26 mouse cellular contexts compared by ENCODE assay signal in genomic region chr1:35730309-35730708, GRCm38 (mm10).
A peak's percentile ranks its signal among the peaks of the same experiment; 100 is the strongest.
DNase-seq lines count a peak whose midpoint lies in the region; ATAC-seq lines count a peak whose summit lies in the region.
"Had no signal": no experiment of that assay in that cellular context is flagged by ENCODE, and none has a peak within 500 bp of the region (broad histone marks: within the 10 kb centered on the region; RNA-seq: fewer than 3 reads in every experiment).

No protein-coding gene starts in this region.

- H3K27me3 ChIP-seq in forebrain, embryonic 13.5 days = no peaks in the 10 kb centered on the region
- H3K27me3 ChIP-seq in forebrain, embryonic 10.5 days (ENCODE audit: poor library complexity, severe bottlenecking) = no peaks in the 10 kb centered on the region
- no peaks in the 10 kb centered on the region for H3K27me3 ChIP-seq in forebrain, embryonic 16.5 days (replicated peaks; ENCODE audit: control insufficient read depth, insufficient read depth, low read length)
- H3K27me3 ChIP-seq in forebrain, embryonic 11.5 days (ENCODE audit: control insufficient read depth, insufficient read depth, low read length) = no peaks in the 10 kb centered on the region
- no peaks in the 10 kb centered on the region for H3K27me3 ChIP-seq in limb, embryonic 10.5 days (ENCODE audit: low read depth, poor library complexity, severe bottlenecking)
- H3K27me3 ChIP-seq: CH12.LX; embryonic facial prominence, embryonic 13.5 days; embryonic facial prominence, embryonic 15.5 days; Patski had no signal

- intact Hi-C loops in heart, postnatal 14 days (cut with DNase I) = no loop called here

- no peak overlapping the region for H3K27ac ChIP-seq in forebrain, embryonic 13.5 days
- no peak overlapping the region for H3K27ac ChIP-seq in forebrain, embryonic 10.5 days
- H3K27ac ChIP-seq in forebrain, embryonic 16.5 days (ENCODE audit: low read length) = no peak overlapping the region
- H3K27ac ChIP-seq in forebrain, embryonic 11.5 days (ENCODE audit: low read depth, low read length) = no peak overlapping the region
- no peak overlapping the region for H3K27ac ChIP-seq in limb, embryonic 10.5 days
- H3K27ac ChIP-seq: embryonic facial prominence, embryonic 13.5 days; embryonic facial prominence, embryonic 15.5 days had no signal

- no peak overlapping the region for H3K4me3 ChIP-seq in forebrain, embryonic 13.5 days
- no peak overlapping the region for H3K4me3 ChIP-seq in forebrain, embryonic 10.5 days
- no peak overlapping the region for H3K4me3 ChIP-seq in forebrain, embryonic 16.5 days (replicated peaks; ENCODE audit: low read length)
- no peak overlapping the region for H3K4me3 ChIP-seq in forebrain, embryonic 11.5 days (ENCODE audit: low read depth, low read length)
- no peak overlapping the region for H3K4me3 ChIP-seq in limb, embryonic 10.5 days
- H3K4me3 ChIP-seq: embryonic facial prominence, embryonic 13.5 days; embryonic facial prominence, embryonic 15.5 days; erythroblast, embryonic 14.5 days had no signal

- no peaks in the 10 kb centered on the region for H3K36me3 ChIP-seq in forebrain, embryonic 13.5 days (ENCODE audit: poor library complexity, severe bottlenecking)
- H3K36me3 ChIP-seq in forebrain, embryonic 10.5 days (replicated peaks) = no peaks in the 10 kb centered on the region
- H3K36me3 ChIP-seq in forebrain, embryonic 16.5 days (ENCODE audit: control insufficient read depth, insufficient read depth) = no peaks in the 10 kb centered on the region
- no peaks in the 10 kb centered on the region for H3K36me3 ChIP-seq in forebrain, embryonic 11.5 days (ENCODE audit: control insufficient read depth, insufficient read depth, low read length)
- H3K36me3 ChIP-seq in limb, embryonic 10.5 days = no peaks in the 10 kb centered on the region
- H3K36me3 ChIP-seq: embryonic facial prominence, embryonic 13.5 days; embryonic facial prominence, embryonic 15.5 days; G1E had no signal

- H3K4me2 ChIP-seq in forebrain, embryonic 13.5 days = no peak overlapping the region
- no peak overlapping the region for H3K4me2 ChIP-seq in forebrain, embryonic 16.5 days (ENCODE audit: low read length)
- H3K4me2 ChIP-seq in forebrain, embryonic 11.5 days (ENCODE audit: low read depth, low read length, severe bottlenecking) = no peak overlapping the region
- H3K4me2 ChIP-seq: embryonic facial prominence, embryonic 13.5 days; embryonic facial prominence, embryonic 15.5 days had no signal

- no peaks in the 10 kb centered on the region for H3K9me3 ChIP-seq in forebrain, embryonic 13.5 days (replicated peaks)
- no peaks in the 10 kb centered on the region for H3K9me3 ChIP-seq in forebrain, embryonic 10.5 days
- no peaks in the 10 kb centered on the region for H3K9me3 ChIP-seq in forebrain, embryonic 16.5 days (ENCODE audit: control insufficient read depth, low read length)
- H3K9me3 ChIP-seq in forebrain, embryonic 11.5 days (ENCODE audit: control insufficient read depth, low read length) = no peaks in the 10 kb centered on the region
- no peaks in the 10 kb centered on the region for H3K9me3 ChIP-seq in limb, embryonic 10.5 days (replicated peaks)
- H3K9me3 ChIP-seq: embryonic facial prominence, embryonic 13.5 days; embryonic facial prominence, embryonic 15.5 days; G1E had no signal

- DNase-seq in forebrain, embryonic 10.5 days (ENCODE audit: extremely low spot score, low spot score) = no peak
- no peak for DNase-seq in forebrain, embryonic 11.5 days (ENCODE audit: low spot score)
- peak; percentile 82 for DNase-seq in heart, adult 11 months
- no peak for DNase-seq in heart, postnatal 14 days
- peak; percentile 21 for DNase-seq in limb, embryonic 10.5 days (ENCODE audit: low spot score)
- no peak for DNase-seq in frontal cortex, postnatal 25 days (ENCODE audit: low spot score in 2 of 2)
- DNase-seq: adrenal gland, adult 8-10 months; adrenal gland, postnatal 14 days; adrenal gland, postnatal 36 days; B cell, adult 2 months; cerebellum, adult 11-12 months; cerebellum, adult 2 months; cerebellum, adult 9-10 months; cerebellum, postnatal 14 days; cerebellum, postnatal 36 days; embryo, embryonic 11 days had no signal

- WGBS in forebrain, embryonic 13.5 days = 87% methylated on average over 4 of the region's 4 CpGs
- WGBS in forebrain, embryonic 10.5 days = 93% methylated on average over 4 of the region's 4 CpGs
- 60% methylated on average over 4 of the region's 4 CpGs for WGBS in forebrain, embryonic 16.5 days
- 82% methylated on average over 4 of the region's 4 CpGs for WGBS in forebrain, embryonic 11.5 days
- whole genome bisulfite sequencing in limb, embryonic 10.5 days = 71% methylated on average over 4 of the region's 4 CpGs

- H3K4me1 ChIP-seq in forebrain, embryonic 13.5 days = no peaks in the 10 kb centered on the region
- no peaks in the 10 kb centered on the region for H3K4me1 ChIP-seq in forebrain, embryonic 10.5 days
- H3K4me1 ChIP-seq in forebrain, embryonic 16.5 days (replicated peaks; ENCODE audit: control insufficient read depth, insufficient read depth, low read length) = no peaks in the 10 kb centered on the region
- H3K4me1 ChIP-seq in forebrain, embryonic 11.5 days (replicated peaks; ENCODE audit: control insufficient read depth, insufficient read depth, low read length) = no peaks in the 10 kb centered on the region
- H3K4me1 ChIP-seq in limb, embryonic 10.5 days = no peaks in the 10 kb centered on the region
- H3K4me1 ChIP-seq: embryonic facial prominence, embryonic 13.5 days; embryonic facial prominence, embryonic 15.5 days had no signal

- H3K9ac ChIP-seq in forebrain, embryonic 13.5 days = no peak overlapping the region
- no peak overlapping the region for H3K9ac ChIP-seq in forebrain, embryonic 16.5 days (replicated peaks; ENCODE audit: low read depth, low read length)
- no peak overlapping the region for H3K9ac ChIP-seq in forebrain, embryonic 11.5 days (ENCODE audit: low read length)
- H3K9ac ChIP-seq: embryonic facial prominence, embryonic 13.5 days; embryonic facial prominence, embryonic 15.5 days had no signal

- ATAC-seq in forebrain, embryonic 13.5 days = 0 out of 2 replicates have a peak, but pooled peaks have one; percentile 53
- ATAC-seq in forebrain, embryonic 16.5 days = peak; percentile 66
- no peak for ATAC-seq in forebrain, embryonic 11.5 days (replicated peaks; ENCODE audit: low FRiP score)
- ATAC-seq: activated CD4-positive, CD25-positive, alpha-beta regulatory T cell, adult 4 months; CD4-positive, CD25-positive, alpha-beta regulatory T cell, adult 4 months; Patski had no signal

Comparison
In these comparisons a context has a peak if more than half of its experiments do, and no peak if none do; other contexts are left out.
1. DNase-seq: peak in heart, adult 11 months (single experiment) and limb, embryonic 10.5 days (single experiment); none in forebrain, embryonic 10.5 days (single experiment), forebrain, embryonic 11.5 days (single experiment), heart, postnatal 14 days (0 of 2) and frontal cortex, postnatal 25 days (0 of 2).